Mouse (Mus musculus) ES-E14 (cell line): ENCODE data around the gene Carmil2.

ENCODE experiments used
- CHD2 ChIP-seq: IDR thresholded peaks from 2 replicates; pipeline ENCODE4 v1.6.1; 2014; ENCODE audit warnings: mild to moderate bottlenecking, low read depth, low read length, inconsistent platforms
- HCFC1 ChIP-seq: IDR thresholded peaks from 2 replicates; pipeline ENCODE4 v1.6.1; 2012; ENCODE audit warnings: low read length, inconsistent platforms, borderline replicate concordance; ENCODE audit not compliant: insufficient read depth
- ZC3H11A ChIP-seq: IDR thresholded peaks from 2 replicates; pipeline ENCODE4 v1.6.1; 2012; ENCODE audit warnings: low read depth, mild to moderate bottlenecking, inconsistent platforms, low read length, borderline replicate concordance

DNA sequence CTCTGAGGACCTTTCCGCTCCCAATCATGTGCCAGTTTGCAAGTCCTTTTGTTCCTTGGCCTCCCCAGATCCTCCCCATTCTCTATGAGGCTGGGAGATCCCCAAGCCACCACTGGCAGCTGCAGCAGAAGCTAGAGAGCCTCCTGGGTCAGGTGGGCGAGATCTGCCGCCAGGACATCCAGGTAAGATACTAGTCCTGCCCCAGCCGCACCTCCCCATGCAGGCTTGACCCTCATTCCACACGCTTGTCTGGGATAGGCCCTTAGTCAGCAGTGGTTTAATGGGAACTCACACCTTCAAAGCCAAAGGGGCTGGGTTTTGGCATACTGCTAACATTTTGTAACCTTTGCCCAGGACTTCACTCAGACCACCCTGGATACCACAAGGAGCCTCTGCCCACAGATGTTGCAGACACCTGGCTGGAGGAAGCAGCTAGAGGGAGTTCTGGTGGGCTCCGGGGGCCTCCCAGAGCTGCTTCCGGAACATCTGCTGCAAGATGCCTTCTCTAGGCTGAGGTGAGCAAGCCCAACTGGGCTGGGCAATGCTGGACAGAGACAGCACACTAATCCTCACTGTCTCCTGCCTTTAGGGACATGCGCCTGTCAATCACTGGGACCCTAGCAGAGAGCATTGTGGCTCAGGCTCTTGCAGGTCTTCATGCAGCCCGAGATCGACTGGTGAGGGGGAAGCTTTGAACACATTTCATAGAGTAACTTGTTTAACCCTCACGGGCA, 6.5 kb downstream of the Carmil2 start:
- TF ChIP-seq ZC3H11A = no peak
- TF ChIP-seq CHD2 = no peak
- no peak for TF ChIP-seq HCFC1
